Mouse (Mus musculus) frontal cortex, postnatal 25 days (tissue): ENCODE measurements around the gene Mdh1b.

Experiments
- DNase-seq, 2 experiments: peaks; one replicate each; pipeline ENCODE4 v3.0.0; 2022; ENCODE audit warnings: low spot score in 2 of 2

Gene Mdh1b

GRCm38 (mm10) chr1:63730240-63730771 lies at the start of gene Mdh1b, which contains the start of gene Fastkd2:
Mdh1b (minus strand) TSS chr1:63730318.
Fastkd2 (plus strand) TSS chr1:63730614.
- peak; percentile 77 to 89 for DNase-seq

- DNase-seq = no peak
Observed at GRCm38 (mm10) chr1:63776902-63777630, 46.9 kb upstream of the Mdh1b start.

GRCm38 (mm10) chr1:63776396-63776795 lies 46.3 kb upstream of the Mdh1b start:
- DNase-seq = no peak

- no peak for DNase-seq
Observed at GRCm38 (mm10) chr1:63770309-63770708, 40.2 kb upstream of the Mdh1b start.

- no peak for DNase-seq
Observed at GRCm38 (mm10) chr1:63769167-63769566, 39.0 kb upstream of the Mdh1b start, which contains the start of gene 4933402D24Rik. 4933402D24Rik (minus strand) TSS chr1:63769267.

GRCm38 (mm10) chr1:63768112-63768511 lies 38.0 kb upstream of the Mdh1b start:
- DNase-seq = no peak

- DNase-seq = no peak
Observed at GRCm38 (mm10) chr1:63764395-63764794, 34.3 kb upstream of the Mdh1b start.

GRCm38 (mm10) chr1:63763881-63764386 lies 33.8 kb upstream of the Mdh1b start:
- DNase-seq = no peak

- DNase-seq = peak; percentile 22 to 41
Observed at GRCm38 (mm10) chr1:63763212-63763694, 33.1 kb upstream of the Mdh1b start.

GRCm38 (mm10) chr1:63756005-63756404 lies 25.9 kb upstream of the Mdh1b start:
- DNase-seq = no peak

GRCm38 (mm10) chr1:63729796-63730195 lies 322 bp downstream of the Mdh1b start:
- DNase-seq = no peak

- DNase-seq = no peak
Observed at GRCm38 (mm10) chr1:63720161-63720560, 10.0 kb downstream of the Mdh1b start.

GRCm38 (mm10) chr1:63708876-63709275 lies 21.2 kb downstream of the Mdh1b start:
- no peak for DNase-seq

GRCm38 (mm10) chr1:63705733-63706132 lies 24.4 kb downstream of the Mdh1b start:
- DNase-seq = no peak

- DNase-seq = no peak
Observed at GRCm38 (mm10) chr1:63696861-63697260, 33.3 kb downstream of the Mdh1b start.

- DNase-seq = no peak
Observed at GRCm38 (mm10) chr1:63686827-63687226, 43.3 kb downstream of the Mdh1b start, which contains the start of gene Dytn. Dytn (minus strand) TSS chr1:63686927.

GRCm38 (mm10) chr1:63675975-63676374 lies 54.1 kb downstream of the Mdh1b start:
- no peak for DNase-seq

GRCm38 (mm10) chr1:63668852-63669160 lies 61.3 kb downstream of the Mdh1b start:
- DNase-seq = no peak

GRCm38 (mm10) chr1:63667949-63668851 lies 61.9 kb downstream of the Mdh1b start:
- no peak for DNase-seq

GRCm38 (mm10) chr1:63667201-63667948 lies 62.7 kb downstream of the Mdh1b start:
- DNase-seq = no peak

- DNase-seq = no peak
Observed at GRCm38 (mm10) chr1:63666089-63666488, 64.0 kb downstream of the Mdh1b start.
